Mouse (Mus musculus) left cerebral cortex, postnatal 10 days (tissue): Measurements from ENCODE around the gene Lman1l. TPM values are rescaled to one million over a fixed set of nuclear protein-coding genes. Genes with fewer than 3 reads are reported as not detected.

Source experiments
- DNase-seq, 2 experiments: peaks; one replicate each; pipeline ENCODE4 v3.0.0; 2021 to 2022; ENCODE audit warnings: low spot score in 2 of 2, mixed read lengths in 1 of 2; ENCODE audit errors: extremely low spot score in 1 of 2
- intact Hi-C: fragments of 180-260 bp; cut with DNase I; formaldehyde crosslinking; loops from one replicate; pipeline ENCODE4 v1.15.1; 2025
- total RNA-seq, 2 experiments: library from RNA; stranded (reverse); gene quantifications; 2 replicates each; pipeline ENCODE4 v1.2.3; 2021

The Lman1l gene
- total RNA-seq: not detected

DNA sequence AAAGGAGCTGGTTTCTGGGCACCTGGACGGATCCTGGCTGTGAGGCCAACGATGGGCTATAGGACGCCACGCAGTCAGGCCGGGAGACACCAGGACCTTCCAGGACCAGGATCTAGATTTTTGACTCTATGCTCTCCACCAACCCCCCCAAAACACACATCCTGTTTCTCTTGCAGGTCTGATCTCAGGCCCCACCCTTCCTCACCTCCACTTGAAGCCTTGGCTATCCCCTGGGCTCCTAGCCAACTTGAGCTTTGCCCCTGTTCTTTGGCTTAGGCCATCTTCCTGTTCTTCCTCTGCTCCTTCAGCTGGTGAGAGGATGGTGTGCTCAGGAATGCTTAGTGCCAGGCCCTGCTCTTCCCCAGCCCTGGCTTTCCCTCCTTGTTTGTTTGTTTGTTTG is at the start of gene Lman1l:
TSS of gene Lman1l (minus strand) at position 101 of the 400 bp plus-strand sequence.
- DNase-seq: peak in 1 of 2 experiments; percentile 17
- intact Hi-C loops: no loop called here

DNA sequence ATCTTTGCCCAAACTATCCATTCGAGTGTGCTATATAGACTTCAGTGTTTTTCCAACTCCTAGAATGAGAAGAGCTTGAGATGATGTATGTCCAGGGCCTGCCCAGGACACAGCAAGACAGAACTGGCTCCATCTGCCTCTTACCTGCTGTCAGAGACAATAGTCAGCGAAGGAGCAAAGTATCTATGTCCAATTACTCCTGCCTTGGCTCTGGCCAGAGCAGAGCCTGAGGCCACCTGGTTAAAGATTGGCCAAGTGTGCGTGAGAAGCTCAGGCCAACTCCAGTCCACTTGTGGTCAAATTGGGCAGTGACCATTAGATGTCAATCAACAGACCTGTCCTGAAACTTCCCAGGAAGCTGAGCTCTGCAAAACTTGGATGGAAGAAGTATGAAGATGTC is 49.0 kb upstream of the Lman1l start:
- no peak for DNase-seq
- intact Hi-C loops: no loop called here

DNA sequence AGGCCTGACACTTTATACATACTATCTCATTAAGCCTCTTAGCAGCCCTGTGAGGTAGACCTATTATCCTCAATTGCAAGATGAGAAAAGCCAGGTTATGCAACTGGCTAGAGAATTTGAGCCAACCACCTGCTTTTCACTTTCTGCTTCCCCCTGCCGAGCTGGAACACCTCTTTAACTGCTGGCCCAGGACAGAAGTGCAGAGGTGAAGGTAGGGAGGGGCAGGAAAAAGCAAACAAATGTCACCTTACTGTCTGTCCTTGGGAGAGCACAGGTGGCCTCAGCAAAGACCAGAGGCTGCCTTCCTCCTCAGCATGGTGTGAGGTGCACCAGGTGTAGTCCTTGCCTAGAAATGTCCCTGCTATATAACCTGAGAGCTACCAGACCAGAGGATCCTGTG is 47.7 kb upstream of the Lman1l start:
- intact Hi-C loops: no loop called here
- no peak for DNase-seq

DNA sequence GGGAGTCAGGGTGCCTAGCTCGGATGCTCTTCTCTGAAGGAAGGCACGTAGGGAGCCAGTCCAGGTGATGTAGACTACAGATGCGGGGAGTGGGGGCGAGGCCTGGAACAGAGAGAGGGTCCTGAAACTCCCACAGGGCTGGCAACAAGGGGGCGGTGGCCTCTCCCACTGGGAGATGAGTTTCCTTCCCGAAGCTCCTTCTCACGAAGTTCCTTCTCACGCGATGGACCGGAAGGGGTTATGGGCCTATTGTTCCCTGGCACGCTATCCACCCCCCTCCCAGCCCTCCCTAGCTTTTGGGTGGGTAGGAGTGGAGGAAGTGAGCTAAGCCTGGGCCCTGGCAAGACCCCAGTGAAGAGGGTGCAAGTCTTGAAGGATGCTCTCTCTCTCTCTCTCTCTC is 47.2 kb upstream of the Lman1l start:
- no peak for DNase-seq
- intact Hi-C loops: no loop called here

DNA sequence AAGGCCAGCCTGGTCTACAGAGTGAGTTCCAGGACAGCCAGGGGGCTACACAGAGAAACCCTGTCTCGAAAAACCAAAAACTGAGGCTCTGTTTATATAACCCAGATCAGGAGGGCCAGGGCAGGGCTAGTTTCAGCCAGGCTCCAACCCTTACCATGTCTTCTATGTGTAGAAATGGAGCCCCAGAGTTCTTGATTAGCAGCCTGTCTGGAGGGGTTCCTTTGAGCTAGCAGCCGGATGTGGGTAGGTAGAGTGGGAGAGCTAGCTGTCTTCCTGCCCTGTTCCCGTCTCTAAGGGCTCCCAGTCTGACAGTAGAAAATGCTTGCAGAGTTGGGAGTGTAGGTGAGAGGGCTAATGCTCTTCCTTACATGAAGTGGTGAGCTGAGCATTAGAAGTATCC is 46.6 kb upstream of the Lman1l start:
- no peak for DNase-seq
- intact Hi-C loops: no loop called here

DNA sequence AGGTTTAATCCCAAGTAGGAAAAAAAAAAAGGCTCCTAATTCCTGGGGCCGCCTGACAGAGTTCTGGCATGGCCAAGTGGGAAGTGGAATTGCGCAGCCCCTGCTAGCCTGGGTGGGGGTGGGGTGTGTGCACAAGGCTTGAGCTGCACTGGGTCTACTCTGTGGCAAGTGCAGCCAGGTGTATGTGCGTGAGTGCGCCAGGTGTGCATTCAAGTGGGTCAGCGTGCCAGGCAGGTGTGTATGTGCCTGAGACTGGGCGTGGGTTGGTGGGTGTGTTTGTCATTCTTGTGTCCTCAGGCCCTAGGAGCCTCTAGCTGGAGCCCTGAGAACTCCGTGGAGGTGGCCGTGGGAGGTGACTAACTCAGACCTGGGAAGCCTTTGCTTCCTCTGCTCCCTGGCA is 46.0 kb upstream of the Lman1l start:
- no peak for DNase-seq
- intact Hi-C loops: no loop called here

DNA sequence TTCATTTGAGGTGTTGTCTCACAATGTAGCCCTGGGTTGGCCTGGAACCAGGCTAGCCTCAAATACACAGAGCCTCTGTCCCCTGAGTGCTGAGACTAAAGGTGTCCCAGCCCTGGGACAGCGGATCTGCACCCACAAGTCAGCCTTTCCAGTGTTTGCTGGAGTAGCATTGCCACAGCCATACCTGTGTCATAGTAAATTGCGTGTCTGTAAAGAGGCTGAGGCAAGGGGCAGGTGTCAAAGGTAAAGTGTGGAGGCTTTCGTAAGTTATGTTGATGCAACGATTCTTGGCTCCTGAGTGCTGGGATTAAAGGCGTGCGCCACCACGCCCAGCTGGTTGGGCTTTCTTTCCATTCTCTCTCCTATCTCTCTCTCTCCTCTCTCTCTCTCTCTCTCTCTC is 44.0 kb upstream of the Lman1l start:
- intact Hi-C loops: loop anchor here (5.0 kb wide), 1 partner anchor 43 kb away; the partner anchor contains the start of gene Edc3
- no peak for DNase-seq

DNA sequence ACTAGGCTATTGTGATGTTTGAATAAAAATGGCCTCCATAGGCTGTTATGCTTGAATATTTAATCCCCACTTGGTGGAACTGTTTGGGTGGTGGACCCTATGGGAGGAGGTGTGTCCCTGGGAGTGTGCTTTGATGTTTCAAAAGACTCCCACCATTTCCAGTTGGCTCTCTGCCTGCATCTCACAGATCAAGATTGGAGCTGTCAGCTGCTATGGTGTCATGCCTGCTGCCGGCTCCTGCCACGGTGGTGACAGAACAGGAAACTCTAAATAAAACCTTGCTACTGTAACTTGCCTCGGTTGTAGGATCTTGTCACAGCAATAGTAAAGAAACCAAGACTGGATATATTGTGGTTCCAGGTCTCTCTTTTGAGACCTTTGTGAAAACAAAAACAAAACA is 41.0 kb upstream of the Lman1l start:
- DNase-seq: no peak
- intact Hi-C loops: loop anchor here (5.0 kb wide), 1 partner anchor 46 kb away; the partner anchor contains the start of gene Edc3

DNA sequence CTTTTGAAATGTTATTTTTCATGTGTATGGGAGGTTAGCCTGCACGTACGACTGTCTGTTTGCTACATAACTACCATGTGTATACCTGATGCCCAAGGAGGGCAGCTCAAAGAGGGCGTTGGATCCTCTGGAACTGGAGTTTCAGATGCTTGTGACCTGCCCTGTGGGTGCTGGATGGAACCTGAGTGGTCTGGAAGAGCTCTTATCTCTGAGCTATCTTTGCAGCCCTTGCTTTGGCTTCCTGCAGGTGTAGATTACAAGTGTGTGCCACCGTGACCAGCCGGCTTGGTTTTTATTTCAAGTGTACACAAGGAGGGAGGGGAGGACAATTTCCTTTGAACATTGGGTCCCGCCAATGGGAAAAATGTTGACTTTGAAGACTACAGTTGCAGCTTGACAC is 39.9 kb upstream of the Lman1l start:
- intact Hi-C loops: loop anchor here (5.0 kb wide), 1 partner anchor 47 kb away; the partner anchor contains the start of gene Edc3
- DNase-seq: no peak

DNA sequence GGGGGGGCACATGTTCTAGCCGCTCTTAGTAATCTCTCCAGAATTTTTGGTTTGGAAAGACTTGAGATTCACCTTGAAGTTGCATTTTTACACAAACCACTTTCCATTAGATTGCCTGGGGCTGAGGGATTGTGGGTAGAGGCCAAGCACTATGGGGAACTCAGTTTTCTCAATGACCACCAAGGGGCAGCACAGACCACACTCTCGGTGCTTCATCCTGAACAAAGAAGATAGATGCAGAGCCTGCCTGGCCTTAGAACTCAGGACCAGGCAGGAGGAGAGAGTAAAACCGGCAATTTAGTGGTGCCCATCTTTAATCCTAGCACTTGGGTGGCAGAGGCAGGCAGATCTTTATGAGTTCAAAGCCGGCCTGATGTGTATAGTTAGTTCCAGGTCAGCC is 39.2 kb upstream of the Lman1l start:
- peak; percentile 72 to 73 for DNase-seq
- intact Hi-C loops: loop anchor here (2.0 to 10.0 kb wide), 4 partner anchors 48 to 335 kb away; partner anchors contain the start of genes Cox5a and Edc3

DNA sequence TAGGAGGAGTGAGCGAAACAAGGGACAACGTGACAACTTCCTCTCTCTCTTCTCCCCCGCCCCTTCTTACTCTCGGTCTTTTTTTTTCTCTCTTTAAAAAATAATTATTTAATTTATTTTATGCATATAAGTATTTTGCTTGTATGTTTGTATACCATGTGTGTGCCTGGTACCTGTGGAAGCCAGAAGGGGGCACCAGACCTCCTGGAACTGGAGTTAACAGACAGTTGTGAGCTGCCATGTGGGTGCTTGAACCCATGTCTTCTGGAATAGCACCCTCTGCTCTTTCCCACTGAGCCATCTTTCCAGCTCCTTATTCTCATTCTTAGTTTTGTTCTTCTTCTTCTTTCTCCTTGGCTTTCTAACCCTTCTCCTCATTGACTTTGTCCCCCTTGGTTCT is 38.4 kb upstream of the Lman1l start:
- DNase-seq: no peak
- intact Hi-C loops: loop anchor here (2.0 to 10.0 kb wide), 3 partner anchors 84 to 336 kb away; partner anchors contain the start of gene Cox5a

DNA sequence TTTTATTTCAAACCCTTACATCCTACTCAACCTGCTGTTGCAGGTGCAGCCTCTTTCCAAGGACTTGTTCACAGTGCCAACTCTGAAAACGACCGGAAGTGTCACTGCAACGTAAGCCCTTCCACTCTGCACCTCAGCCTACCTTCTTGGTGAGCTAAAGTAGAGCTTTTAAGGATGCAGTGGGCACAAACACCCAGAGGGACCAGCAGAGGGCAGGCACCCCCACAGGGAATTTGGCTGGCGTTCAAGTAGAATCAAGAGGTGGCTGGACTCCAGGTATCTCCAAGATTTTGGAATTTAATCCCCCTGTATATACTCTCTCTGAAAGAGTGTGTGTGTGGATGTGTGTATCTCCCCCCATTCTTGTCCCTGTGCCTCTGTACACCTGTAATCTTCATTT is 37.3 kb upstream of the Lman1l start:
- intact Hi-C loops: loop anchor here (2.0 to 10.0 kb wide), 3 partner anchors 85 to 337 kb away; partner anchors contain the start of gene Cox5a
- DNase-seq: no peak

DNA sequence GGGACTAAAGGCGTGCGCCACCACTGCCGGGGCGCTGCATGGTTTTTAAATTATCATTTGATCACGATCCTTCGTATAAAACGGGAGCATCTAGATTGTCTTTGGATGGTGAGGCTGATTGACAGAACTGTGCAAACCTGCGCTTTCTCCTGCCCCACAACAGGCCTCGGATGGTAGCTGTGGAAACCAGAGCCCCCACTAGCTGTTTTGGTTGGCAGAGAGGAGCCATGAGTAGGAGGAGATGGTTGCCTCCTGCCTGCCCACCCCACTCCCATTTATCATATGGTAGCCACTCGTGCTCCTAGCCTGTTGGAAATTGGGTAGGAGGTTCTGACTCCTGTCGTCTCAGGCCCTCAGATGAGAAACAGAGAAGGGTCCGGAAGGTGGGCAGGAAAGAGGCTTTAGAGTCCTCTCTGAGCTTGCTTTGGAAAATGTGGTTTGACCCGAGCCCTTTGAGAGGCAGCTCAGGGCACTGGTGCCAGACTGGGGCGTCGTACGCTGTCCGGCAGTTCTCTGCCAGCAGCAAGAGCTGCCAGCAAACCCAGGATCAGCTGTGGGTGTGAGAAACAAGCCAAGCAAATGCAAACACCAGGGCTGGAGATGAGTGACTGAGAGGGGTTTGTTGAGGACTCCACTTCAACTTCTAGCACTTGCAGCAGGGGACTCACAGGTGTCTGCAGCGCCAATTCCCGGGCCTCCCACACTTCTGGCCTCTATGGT is 36.2 kb upstream of the Lman1l start:
- intact Hi-C loops: loop anchor here (5.0 to 10.0 kb wide), 2 partner anchors 134 to 338 kb away; partner anchors contain the start of gene Cox5a
- no peak for DNase-seq

DNA sequence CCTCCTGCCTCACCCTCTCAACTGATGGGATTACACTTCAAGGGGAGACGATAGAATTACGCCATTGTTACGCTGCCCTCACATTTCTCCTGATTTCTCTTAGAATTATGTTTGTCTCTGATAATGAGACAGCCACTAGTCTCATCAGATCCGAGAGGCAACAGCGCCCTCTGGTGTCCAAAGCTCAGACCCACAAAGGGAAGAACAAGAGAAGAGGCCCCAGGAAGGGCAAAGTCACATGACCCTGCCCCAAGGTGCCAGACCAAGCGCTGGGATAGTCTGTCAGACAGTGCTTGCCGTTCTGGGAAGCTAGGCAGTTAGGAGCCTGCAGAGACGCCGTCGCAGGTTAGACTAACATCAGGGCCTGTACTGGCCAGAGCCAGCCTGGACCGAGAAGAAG is 35.2 kb upstream of the Lman1l start:
- intact Hi-C loops: loop anchor here (2.0 to 10.0 kb wide), 3 partner anchors 25 to 339 kb away; partner anchors contain the start of gene Cox5a
- DNase-seq: peak; percentile 89 to 92

DNA sequence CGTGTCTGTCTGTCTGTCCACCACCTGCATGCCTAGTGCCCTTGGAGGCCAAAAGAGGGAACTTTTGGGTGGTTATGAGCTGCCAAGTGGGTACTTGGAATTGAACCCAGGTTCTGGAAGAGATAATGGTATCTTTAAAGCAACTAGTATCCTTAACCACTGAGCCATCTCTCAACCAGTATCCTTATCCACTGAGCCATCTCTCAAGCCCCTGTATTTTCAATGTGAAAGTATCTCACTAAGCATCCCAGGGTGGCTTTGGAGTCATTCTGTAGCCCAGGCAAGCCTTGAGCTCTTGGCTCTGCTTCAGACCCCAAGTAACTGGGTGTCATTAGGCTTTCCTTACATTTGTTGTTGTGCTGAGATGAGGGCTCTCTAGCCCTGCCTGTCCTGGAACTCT is 34.4 kb upstream of the Lman1l start:
- intact Hi-C loops: loop anchor here (2.0 to 10.0 kb wide), 4 partner anchors 24 to 340 kb away; partner anchors contain the start of gene Cox5a

DNA sequence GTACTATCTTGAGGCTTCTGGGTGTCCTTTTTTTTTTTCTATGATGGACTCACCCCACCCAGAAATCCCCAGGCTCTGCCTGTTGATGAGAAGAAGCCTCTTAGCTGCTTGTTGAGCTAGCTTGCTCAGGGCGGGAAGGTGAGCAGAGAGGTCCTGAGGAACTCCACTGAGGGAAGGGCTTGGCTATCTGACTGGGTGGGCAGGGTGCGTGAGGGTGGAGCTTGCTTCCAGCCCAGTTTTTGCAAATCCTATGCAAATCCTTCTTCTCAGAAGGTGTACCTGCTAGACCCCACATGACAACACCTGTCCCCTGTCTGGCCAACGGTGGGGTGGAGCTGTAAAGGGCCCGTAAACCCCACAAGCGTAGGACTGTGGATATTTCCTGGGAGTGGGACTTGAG is 32.7 kb upstream of the Lman1l start, which contains the start of gene Csk:
TSS of gene Csk (minus strand) at position 349 of the 400 bp plus-strand sequence.
- intact Hi-C loops: loop anchor here (5.0 to 10.0 kb wide), 2 partner anchors 111 to 342 kb away; no protein-coding TSS in a partner anchor
- DNase-seq: peak in 1 of 2 experiments; percentile 17

More for the DNA sequence above, 34.4 kb upstream of the Lman1l start:
- no peak for DNase-seq

DNA sequence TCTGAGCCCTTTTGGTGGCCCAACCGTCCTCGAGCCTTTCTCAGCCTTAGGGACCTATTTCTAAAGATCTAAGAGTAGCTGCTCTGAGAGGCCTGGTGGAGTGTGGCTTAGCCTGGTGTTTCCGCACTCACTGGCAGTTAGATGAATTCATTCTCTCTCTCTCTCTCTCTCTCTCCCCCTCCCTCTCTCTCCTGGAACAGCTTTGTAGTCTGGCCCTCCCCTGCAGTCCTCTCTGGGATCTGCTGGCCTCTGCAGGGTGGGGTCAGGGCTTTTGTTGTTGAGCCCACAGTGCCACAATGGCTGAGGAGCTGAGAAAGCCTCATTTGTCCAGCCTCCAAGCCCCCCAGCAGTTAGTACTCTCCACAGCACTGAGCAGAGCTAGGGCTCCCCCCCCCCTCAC is 32.3 kb upstream of the Lman1l start:
- intact Hi-C loops: loop anchor here (5.0 to 10.0 kb wide), 2 partner anchors 111 to 342 kb away; no protein-coding TSS in a partner anchor
- DNase-seq: peak in 1 of 2 experiments; percentile 20

DNA sequence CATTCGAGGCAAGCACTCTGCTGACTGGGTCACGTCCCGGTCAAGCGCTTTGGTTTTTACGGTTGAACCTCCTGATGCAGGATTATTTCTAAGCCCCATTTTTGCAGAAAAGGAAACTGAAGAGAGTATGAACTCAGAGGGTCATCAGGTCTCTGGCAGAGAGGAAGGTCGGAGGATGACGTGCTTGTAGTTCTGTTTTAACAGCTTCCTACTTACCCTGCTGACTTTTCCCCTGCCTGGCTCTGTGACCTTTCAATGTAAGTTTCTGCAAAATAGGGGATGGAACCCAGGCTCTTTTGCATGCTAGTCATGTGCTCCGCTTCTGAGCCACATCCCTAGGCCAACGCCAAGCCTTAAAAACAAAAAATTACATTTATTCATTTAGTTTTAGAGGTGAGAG is 31.8 kb upstream of the Lman1l start:
- intact Hi-C loops: loop anchor here (5.0 to 10.0 kb wide), 2 partner anchors 110 to 342 kb away; no protein-coding TSS in a partner anchor
- no peak for DNase-seq

DNA sequence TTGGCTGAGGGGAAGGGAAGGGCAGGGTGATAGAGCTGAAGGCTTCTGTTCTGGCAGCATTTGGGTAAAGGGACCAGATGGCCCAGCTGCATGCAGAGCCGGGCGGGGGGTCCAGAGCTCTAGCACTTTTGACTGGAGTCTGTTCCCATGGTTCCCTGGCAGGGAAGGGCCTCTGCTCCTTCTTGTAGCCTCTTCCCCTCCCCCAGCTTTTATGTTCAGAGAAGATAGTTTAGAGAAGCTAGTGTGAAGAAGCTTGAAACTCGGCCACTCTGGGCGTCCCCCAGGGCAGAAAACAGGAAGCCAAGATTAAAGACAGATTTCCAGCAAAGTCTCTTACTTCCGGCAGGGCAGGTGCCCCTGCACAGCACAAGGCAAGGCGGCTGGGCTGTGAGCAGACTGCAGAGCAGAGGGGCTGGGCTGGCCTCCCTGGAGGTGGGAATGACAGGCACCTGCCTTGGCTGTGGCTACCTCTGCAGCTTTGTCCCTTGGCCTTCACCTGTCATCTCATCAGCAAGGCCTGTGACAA is 30.3 kb upstream of the Lman1l start:
- DNase-seq: peak in 1 of 2 experiments; percentile 78
- intact Hi-C loops: loop anchor here (5.0 to 10.0 kb wide), 2 partner anchors 109 to 344 kb away; no protein-coding TSS in a partner anchor
